Mouse (Mus musculus) forebrain, embryonic 15.5 days (tissue): Measurements from ENCODE around the gene Cdk17. TPM values are rescaled to one million over a fixed set of nuclear protein-coding genes. Genes with fewer than 3 reads are reported as not detected.

Source experiments
- ATAC-seq: fragments of 200-750 bp; cut with Nextera tagmentation; replicated peaks from 2 replicates; pipeline ENCODE4 v1.8.0; 2017; ENCODE audit warnings: mild to moderate bottlenecking, moderate TSS enrichment, moderate library complexity
- H3K27ac ChIP-seq: fragments of 300-500 bp; sonication (generic); replicated peaks from 2 replicates; pipeline ENCODE4 v1.5.1; 2015; ENCODE audit warnings: mild to moderate bottlenecking, inconsistent platforms
- H3K27me3 ChIP-seq: fragments of 300-500 bp; sonication (generic); 2 replicates; pipeline ENCODE4 v1.6.1; 2015; ENCODE audit warnings: inconsistent platforms
- H3K36me3 ChIP-seq: fragments of 300-500 bp; sonication (generic); 2 replicates; pipeline ENCODE4 v1.6.1; 2015; ENCODE audit warnings: mild to moderate bottlenecking, inconsistent platforms
- H3K4me1 ChIP-seq: fragments of 300-500 bp; sonication (generic); 2 replicates; pipeline ENCODE4 v1.6.1; 2015; ENCODE audit warnings: inconsistent platforms
- H3K4me2 ChIP-seq: fragments of 300-500 bp; sonication (generic); replicated peaks from 2 replicates; pipeline ENCODE4 v1.6.1; 2015; ENCODE audit warnings: mild to moderate bottlenecking, inconsistent platforms
- H3K4me3 ChIP-seq: fragments of 300-500 bp; sonication (generic); 2 replicates; pipeline ENCODE4 v1.5.1; 2015; ENCODE audit warnings: mild to moderate bottlenecking, inconsistent platforms
- H3K9ac ChIP-seq: fragments of 300-500 bp; sonication (generic); replicated peaks from 2 replicates; pipeline ENCODE4 v1.6.1; 2015; ENCODE audit warnings: mild to moderate bottlenecking, inconsistent platforms
- H3K9me3 ChIP-seq: fragments of 300-500 bp; sonication (generic); 2 replicates; pipeline ENCODE4 v1.6.1; 2016; ENCODE audit warnings: inconsistent platforms
- WGBS: fragments of 180-500 bp; shearing (Covaris S2); methylation state at CpG from one replicate; pipeline ENCODE4 v1.1.7; 2015; ENCODE audit warnings: mixed read lengths; 5-methylcytosine and 5-hydroxymethylcytosine counted together
- microRNA counts: library from miRNA; unstranded; fragments of <30 nt; microRNA quantifications from one replicate; lab custom pipeline; 2016
- microRNA-seq: library from miRNA; unstranded; fragments of <30 nt; microRNA quantifications from one replicate; pipeline ENCODE4, GENCODE M21; 2016
- polyA plus RNA-seq: library from polyadenylated mRNA; unstranded; fragments of >200 nt; fragmentation: Nextera tagmentation; extraction: Ambion mirVana; gene quantifications from 2 replicates; pipeline ENCODE4 v1.2.1, GENCODE M21; 2015

Gene Cdk17
- polyA plus RNA-seq, 1 experiment from 2014 or later: 57.3 TPM

DNA sequence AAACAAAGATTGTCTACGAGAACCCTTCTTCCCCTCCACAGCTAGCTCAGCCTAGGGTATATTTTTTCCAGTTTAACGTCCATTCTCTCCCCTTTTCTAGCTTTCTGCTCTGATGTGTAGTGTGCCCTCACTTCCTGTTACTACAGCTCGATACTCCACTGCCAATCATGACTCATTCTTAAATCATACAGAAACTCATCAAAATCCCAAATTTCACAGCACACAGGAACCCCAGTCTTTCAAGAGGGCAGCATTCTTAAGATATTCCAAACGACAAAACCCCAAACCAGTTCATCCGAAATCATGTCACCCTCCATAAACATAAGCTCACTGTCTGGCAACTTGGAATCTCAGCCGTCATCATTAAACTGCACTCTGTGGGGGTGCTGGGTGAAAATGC lies 145.3 kb downstream of the Cdk17 start:
- Histone ChIP-seq H3K36me3 (no peaks in the 10 kb centered on the region), H3K9me3 (no peaks in the 10 kb centered on the region), H3K4me3 (no peak overlapping the region), H3K4me1 (peaks cover 15% of the 10 kb centered on the region), H3K4me2 (no peak overlapping the region), H3K27ac (no peak overlapping the region), H3K9ac (no peak overlapping the region), H3K27me3 (0 out of 2 replicates have a peak, but pooled peaks cover 2% of the 10 kb centered on the region)
- ATAC-seq: no peak
- WGBS: 69% methylated on average over 6 of the region's 6 CpGs

DNA sequence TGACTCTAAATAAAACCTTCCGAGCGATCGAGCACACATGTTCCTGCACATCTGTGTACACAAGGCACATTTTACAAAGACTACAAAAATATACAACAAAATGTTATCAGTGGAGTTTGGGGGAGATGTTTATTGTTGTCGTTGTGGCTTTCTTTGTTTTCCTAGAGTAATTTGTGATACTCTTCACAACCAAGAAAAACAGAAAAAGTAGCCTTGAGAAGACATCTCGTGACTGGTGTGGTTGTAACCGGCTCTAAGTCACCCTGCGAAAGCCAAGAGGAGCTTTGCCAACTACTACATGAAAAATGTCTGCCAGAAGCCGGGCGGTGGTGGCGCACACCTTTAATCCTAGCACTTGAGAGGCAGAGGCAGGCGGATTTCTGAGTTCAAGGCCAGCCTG lies 145.7 kb downstream of the Cdk17 start:
- Histone ChIP-seq H3K9ac (no peak overlapping the region), H3K4me3 (no peak overlapping the region), H3K27me3 (0 out of 2 replicates have a peak, but pooled peaks cover 2% of the 10 kb centered on the region), H3K36me3 (no peaks in the 10 kb centered on the region), H3K4me2 (no peak overlapping the region), H3K9me3 (no peaks in the 10 kb centered on the region), H3K27ac (no peak overlapping the region), H3K4me1 (peaks cover 19% of the 10 kb centered on the region)
- 87% methylated on average over 11 of the region's 11 CpGs for WGBS
- no peak for ATAC-seq

DNA sequence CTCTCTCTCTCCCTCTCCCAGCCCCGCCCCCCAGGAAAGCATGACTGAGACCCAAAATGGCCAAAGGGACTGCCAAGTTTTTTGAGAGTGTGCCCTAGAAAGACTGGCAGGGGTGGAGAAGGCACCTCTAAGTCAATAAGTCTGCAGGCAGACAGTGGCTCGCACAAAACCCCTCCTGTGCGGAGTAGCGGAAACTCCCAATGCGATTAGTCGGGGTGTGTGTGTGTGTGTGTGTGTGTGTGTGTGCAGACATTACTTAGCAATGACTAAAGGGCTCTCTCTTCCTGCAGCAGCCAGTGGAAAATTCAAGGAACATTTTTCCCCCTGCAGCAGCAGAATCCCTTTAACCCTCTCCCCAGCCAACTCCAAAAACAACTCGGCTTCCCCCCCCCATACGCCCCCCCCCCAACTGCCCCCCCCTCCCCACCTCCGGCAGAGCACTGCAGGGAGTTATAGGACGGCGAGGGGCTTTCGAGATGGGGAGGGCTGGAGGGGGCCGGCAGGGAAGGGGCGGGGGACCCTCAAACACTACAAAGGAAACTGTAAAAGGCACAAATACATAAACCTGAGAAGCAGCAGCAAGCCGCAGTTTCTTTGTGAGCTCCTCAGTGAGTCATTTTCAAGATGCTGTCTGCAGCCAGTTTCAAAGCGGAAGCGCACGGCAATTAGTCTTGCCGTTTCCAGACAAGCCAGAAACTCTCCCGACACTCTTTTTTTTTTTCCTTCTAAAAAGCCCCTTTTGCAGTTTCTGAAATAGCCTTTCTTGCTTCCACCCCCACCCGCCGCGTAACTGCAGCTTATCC lies 148.7 kb downstream of the Cdk17 start:
- Histone ChIP-seq H3K9ac (peak overlapping the region; percentile 63), H3K4me2 (peak overlapping the region; percentile 98), H3K4me1 (peaks cover 19% of the 10 kb centered on the region), H3K9me3 (no peaks in the 10 kb centered on the region), H3K27me3 (0 out of 2 replicates have a peak, but pooled peaks cover 2% of the 10 kb centered on the region), H3K36me3 (no peaks in the 10 kb centered on the region), H3K4me3 (peak overlapping the region; percentile 59), H3K27ac (peak overlapping the region; percentile 69)
- under 1% methylated on average over 21 of the region's 23 CpGs for WGBS
- ATAC-seq: peak; percentile 66; the same call in 1 of the 2 replicates

DNA sequence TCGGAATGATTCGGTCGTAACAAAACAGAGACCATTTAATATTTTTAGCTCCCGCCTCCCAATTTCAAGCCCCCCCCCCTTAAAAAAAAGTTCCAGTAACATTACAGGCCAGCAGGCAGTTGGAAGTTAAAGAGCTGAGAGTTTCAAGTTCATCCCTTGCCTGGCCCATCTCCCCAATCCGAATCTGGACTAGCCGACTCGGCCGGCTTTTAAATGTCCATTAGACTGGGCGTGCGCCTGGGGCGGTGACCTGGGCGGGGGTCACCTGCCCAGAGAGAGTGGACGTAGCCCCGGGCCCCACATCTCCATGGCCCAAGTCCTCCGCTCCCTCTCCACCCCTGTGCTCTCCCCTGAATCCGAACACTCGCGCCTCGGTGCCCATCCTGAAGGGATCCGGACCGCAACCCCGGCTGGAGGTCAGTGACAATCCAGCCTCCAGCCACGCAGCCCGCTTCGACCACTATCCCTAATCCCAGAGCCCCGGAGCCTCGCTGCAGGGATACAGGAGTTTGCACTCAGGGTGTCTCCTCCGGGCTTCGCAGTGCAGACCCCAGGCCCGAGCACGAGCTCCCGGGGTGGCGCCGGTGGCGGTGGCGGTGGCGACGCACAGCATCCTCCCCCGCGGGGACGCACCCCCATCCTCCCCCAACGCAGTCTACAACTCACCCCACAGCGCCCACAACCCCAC lies 149.4 kb downstream of the Cdk17 start:
- H3K9me3 ChIP-seq: no peaks in the 10 kb centered on the region
- peak overlapping the region; percentile 63 for H3K9ac ChIP-seq
- peak; percentile 58 for ATAC-seq
- H3K36me3 ChIP-seq: no peaks in the 10 kb centered on the region
- peaks cover 19% of the 10 kb centered on the region for H3K4me1 ChIP-seq
- peak overlapping the region; percentile 69 for H3K27ac ChIP-seq
- H3K27me3 ChIP-seq: 0 out of 2 replicates have a peak, but pooled peaks cover 2% of the 10 kb centered on the region
- H3K4me2 ChIP-seq: peak overlapping the region; percentile 98
- peak overlapping the region; percentile 59 for H3K4me3 ChIP-seq
- WGBS: under 1% methylated on average over 43 of the region's 43 CpGs

DNA sequence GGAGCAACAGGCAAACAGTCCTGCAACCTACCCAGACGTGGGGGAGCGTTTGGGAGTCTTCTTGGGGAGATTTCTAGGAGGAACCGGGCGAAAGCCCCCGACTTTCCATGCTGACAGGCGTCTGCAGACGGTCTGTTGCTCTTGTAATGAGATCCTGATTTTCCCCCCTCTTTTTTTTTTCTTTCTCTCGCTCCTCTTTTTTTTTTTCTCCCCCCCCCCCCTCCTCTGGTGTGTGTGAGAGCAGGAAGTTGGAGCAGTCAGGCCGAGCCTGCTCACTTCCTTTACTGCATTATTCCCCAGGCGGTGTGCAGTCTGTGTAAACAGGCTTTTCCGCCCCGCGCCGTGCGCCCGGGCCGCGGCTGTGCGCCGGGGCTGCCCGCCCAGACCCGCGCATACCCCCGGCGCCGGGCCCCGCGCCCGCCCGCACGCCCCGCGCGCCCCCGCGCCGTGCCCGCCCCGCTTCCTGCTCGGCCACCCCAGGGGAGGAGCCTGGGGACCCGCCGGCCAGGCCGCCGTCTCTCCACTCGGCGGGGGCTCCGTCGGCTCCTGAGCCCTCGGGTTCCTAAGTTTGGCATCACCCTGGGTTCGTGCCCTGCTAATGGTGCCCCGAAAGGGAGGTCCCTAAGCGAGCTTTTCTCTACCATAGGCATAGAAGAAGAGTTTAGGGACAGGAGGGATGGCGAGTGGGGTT lies 150.2 kb downstream of the Cdk17 start, which contains the start of gene Elk3:
TSS of gene Elk3 (minus strand) at position 415 of the 691 bp plus-strand sequence.
- no peaks in the 10 kb centered on the region for H3K36me3 ChIP-seq
- H3K27ac ChIP-seq: peak within 1 kb of the TSS; percentile 69
- no peaks in the 10 kb centered on the region for H3K9me3 ChIP-seq
- under 1% methylated on average over 43 of the region's 53 CpGs for WGBS
- H3K4me3 ChIP-seq: peak within 1 kb of the TSS; percentile 59
- H3K4me2 ChIP-seq: peak within 1 kb of the TSS; percentile 98
- H3K9ac ChIP-seq: peak within 1 kb of the TSS; percentile 63
- peaks cover 19% of the 10 kb centered on the region for H3K4me1 ChIP-seq
- 0 out of 2 replicates have a peak, but pooled peaks cover 2% of the 10 kb centered on the region for H3K27me3 ChIP-seq
- ATAC-seq: peak; percentile 55

DNA sequence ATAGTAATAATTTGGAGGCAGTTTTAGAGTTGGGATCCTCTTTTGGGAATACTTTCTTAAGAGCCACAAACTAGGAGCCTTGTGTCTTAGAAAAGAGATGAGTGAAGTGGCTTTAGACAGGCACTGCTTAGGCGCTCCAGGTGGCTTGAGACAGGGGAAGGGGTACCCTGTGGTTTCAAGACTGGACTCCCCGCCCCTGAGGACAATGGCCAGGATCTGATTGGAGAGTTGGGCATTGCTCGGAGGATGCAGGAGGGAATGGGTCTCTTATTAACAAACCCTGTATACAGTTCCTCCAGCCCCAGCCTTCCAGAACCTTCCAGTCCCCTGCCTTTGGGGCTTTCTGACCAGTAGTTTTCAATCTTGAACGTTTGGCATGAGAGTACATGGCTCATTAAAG lies 150.9 kb downstream of the Cdk17 start:
- WGBS: 6% methylated on average over 4 of the region's 4 CpGs
- Histone ChIP-seq H3K36me3 (no peaks in the 10 kb centered on the region), H3K4me2 (peak overlapping the region; percentile 98; the same call in 1 of the 2 replicates), H3K27ac (no peak overlapping the region), H3K4me1 (peaks cover 19% of the 10 kb centered on the region), H3K27me3 (0 out of 2 replicates have a peak, but pooled peaks cover 2% of the 10 kb centered on the region), H3K4me3 (peak overlapping the region; percentile 59), H3K9me3 (no peaks in the 10 kb centered on the region), H3K9ac (no peak overlapping the region)
- no peak for ATAC-seq

MicroRNAs encoded within 50 kb of the gene (microRNA counts, 519-probe panel; counts per million panel counts)
- not detected for microRNA mmu-miR-1931 (lab: Ali Mortazavi, UCI)

Small RNA genes lying within 50 kb of the gene (microRNA-seq; reads per million reads assigned to microRNA genes)
- gene Mir1931: not detected

Other genes starting within 250 kb of the Cdk17 start
- gene Cfap54, start 79.3 kb upstream of the Cdk17 start, polyA plus RNA-seq: 2.2 and 2.3 TPM in 2 replicates
- gene Elk3, start 150.3 kb downstream of the Cdk17 start, polyA plus RNA-seq: 6.2 and 7.9 TPM in 2 replicates